Mouse (Mus musculus) megakaryocyte, embryonic 14.5 days (primary cell): ENCODE measurements around the gene Ogn.

Experiments
- FLI1 ChIP-seq: IDR thresholded peaks from 2 replicates; pipeline ENCODE4 v1.6.1; 2012; ENCODE audit warnings: low read length, inconsistent platforms, mixed read lengths
- GATA1 ChIP-seq: IDR thresholded peaks from 3 replicates; pipeline ENCODE4 v1.6.1; 2012; ENCODE audit warnings: mixed read lengths, low read length, inconsistent platforms, borderline replicate concordance

GRCm38 (mm10) chr13:49560886-49561285 is 47.0 kb upstream of the Ogn start:
- peak; percentile 49; the same call in 1 of the 3 replicates for TF ChIP-seq GATA1
- TF ChIP-seq FLI1: no peak
